Mouse (Mus musculus) layer of hippocampus, adult 2 months (tissue): ENCODE results near the gene Tcea3. TPM values are rescaled to one million over a fixed set of nuclear protein-coding genes. Genes with fewer than 3 reads are reported as not detected.

Experiments used
- DNase-seq, 2 experiments: peaks; one replicate each; pipeline ENCODE4 v3.0.0; 2022; ENCODE audit warnings: low spot score in 2 of 2
- H3K27ac ChIP-seq: fragments of 200-600 bp; 2 replicates; pipeline ENCODE4 v1.8.1; 2022
- H3K4me3 ChIP-seq: fragments of 200-600 bp; 2 replicates; pipeline ENCODE4 v1.8.1; 2022; ENCODE audit warnings: mild to moderate bottlenecking
- CTCF ChIP-seq: fragments of 200-600 bp; conservative IDR thresholded peaks from 2 replicates; pipeline ENCODE4 v1.8.1; 2022; ENCODE audit warnings: antibody characterized with exemption, mild to moderate bottlenecking, moderate library complexity
- total RNA-seq, 2 experiments: library from RNA; stranded (reverse); gene quantifications; 2 replicates each; pipeline ENCODE4 v1.2.3; 2021

Gene Tcea3
- total RNA-seq, 2 experiments from 2014 or later, result not detected

DNA sequence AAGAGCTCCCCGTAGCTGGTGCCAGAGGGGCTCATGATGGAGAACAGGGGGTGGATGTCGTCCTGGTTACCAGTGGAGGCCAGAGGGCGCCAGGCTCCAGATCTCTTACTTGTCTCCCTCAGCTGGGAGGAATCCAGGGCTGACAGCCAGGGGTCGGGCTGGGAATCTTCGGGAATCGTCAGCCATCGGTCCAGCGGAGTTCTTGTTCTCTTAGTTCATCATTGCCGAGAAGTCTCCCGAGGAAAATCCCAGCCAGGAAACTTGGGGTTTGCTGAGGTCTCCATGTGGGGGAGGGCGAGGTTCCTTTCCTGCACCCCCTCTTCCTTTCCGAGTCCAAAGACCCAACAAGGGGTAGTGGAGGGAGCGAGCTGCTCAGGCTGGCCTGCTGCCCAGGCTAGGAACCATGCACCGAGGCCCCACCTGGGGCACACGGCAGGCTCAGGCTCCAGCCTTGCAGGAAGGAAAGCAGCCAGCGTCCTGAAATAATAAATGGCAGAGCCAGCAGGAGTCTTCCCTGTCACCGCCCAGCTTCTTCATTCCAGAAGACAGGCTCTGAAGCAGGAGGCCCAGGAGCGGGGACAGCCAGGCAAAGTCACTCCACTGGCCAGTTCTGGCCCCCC lies 28.8 kb upstream of the Tcea3 start:
- DNase-seq, result no peak
- peak overlapping the region; percentile 55 for H3K27ac ChIP-seq
- peak overlapping the region; percentile 11; the same call in 1 of the 2 replicates for H3K4me3 ChIP-seq
- peak; percentile 45 for TF ChIP-seq CTCF

DNA sequence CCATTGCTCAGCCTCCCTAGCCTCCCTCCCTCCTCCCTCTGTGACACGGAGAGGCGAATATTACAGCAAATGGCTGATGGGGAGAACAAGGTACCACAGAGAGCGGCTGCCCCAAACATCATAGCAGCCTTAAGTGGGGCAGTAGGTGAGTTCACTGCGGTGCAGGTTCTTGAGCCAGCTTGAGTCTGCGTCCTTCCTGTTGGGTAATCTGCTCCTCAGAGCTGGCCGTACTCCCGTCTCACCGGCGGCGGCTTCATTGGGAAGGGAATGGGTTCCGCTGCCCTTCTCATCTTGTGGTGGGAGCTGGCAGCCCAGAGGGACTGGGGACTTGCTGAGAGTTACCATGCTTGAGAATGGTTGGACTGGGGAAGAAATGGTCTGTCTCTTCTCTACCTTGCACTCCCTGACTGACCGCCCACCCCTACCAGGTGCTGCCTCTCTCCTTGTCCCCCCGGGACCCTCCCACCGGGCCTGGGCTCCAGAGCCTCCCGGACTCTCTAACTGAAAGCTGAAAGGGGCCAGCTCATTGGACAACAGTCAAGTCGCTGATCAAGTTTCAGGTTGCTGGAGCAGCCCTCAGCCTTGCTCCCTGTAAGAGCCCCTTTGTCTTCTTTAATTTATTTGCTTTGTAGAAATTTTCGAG lies 27.3 kb upstream of the Tcea3 start:
- DNase-seq, result no peak
- Histone ChIP-seq H3K27ac (no peak overlapping the region), H3K4me3 (no peak overlapping the region)
- TF ChIP-seq CTCF, result no peak

DNA sequence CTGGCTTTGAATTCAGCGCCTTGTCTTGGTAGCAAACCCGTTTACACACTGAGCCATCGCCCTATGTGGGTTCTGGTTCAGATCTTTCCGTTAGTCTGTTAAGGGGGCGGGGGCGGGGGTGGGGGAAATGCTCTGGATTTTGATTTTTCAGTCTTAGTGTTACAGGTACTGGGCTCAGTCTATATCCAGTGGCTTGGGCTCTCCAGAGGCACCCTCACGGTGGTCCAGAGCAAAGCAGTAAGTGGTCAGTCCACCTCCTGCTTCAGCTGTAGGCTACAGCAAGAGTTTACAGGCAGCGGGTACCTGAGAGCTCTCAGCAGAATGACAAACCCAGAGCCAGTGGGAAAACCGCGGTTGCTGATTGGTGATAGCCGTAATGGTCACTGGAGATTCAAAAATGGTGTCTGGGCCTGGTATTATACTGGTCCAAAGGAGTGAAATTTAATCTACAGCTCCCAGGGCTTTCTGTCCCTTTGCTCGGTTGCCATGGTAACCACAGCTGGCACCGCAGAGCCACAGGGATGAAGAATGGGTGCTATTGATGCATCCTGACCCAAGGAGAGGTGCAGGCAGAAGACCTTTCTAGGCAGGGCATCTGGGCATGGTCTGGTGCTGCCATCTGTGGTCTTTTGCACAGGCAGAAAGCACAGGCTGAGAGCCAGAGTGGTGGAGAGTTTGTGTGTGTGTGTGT lies 23.8 kb upstream of the Tcea3 start:
- no peak overlapping the region for H3K4me3 ChIP-seq
- TF ChIP-seq CTCF, result 0 out of 2 replicates have a peak, but pooled peaks have one; percentile 7
- peak overlapping the region; percentile 43; the same call in 1 of the 2 replicates for H3K27ac ChIP-seq
- DNase-seq, result peak in 1 of 2 experiments; percentile 16

DNA sequence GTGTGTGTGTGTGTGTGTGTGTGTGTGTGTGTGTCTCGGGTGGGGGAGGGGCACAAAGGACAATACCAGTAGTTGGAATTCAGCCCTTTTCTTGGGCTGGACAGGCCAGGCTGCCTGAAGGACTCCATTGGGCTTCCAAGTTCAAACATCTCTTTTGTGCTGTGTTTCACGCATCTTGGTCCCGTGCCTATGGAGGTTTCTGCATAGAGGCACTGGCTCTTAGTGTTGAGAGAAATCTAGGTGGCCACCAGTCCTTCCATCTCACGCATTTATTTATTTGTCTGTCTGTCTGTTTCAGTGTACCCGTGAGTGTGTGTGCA lies 23.3 kb upstream of the Tcea3 start:
- TF ChIP-seq CTCF, result no peak
- H3K27ac ChIP-seq, result peak overlapping the region; percentile 2; the same call in 1 of the 2 replicates
- no peak overlapping the region for H3K4me3 ChIP-seq
- no peak for DNase-seq

DNA sequence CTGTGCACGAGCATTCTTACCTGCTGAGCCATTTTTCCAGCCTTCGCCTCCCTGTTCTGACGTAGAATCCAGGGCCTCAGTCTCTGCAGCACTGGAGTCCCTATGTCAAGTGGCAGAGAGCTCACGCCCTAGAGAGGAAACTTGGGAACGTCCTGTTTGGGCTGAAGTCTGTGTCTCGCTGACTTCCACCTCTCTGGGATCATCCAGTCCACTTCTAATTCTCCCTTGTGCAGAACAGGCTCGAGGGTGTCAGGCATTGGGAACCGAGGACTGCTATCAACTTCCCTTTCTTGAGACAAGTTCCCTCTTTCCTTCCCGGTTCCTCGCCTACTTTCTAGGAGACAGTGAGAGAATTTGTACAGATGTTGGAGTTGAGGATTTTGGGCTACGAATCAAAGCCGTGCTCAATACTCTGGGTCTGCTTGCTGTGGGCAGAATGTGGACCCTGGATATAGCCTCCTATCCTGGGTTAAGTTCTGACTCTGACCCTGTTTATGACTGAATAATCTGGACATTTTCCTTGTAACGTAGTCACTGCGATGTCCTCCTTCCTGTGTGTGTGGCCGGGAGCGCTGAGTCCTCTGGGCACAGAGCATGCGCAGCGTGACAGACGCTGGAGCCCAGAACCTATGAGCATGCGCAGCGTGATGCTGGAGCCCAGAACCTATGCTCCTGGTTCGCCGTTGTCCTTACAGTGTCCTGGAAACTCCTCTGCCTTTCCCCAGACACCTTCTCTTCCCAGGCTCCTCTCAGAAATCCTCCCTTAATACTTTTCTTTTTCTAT lies 22.7 kb upstream of the Tcea3 start:
- DNase-seq, result no peak
- Histone ChIP-seq H3K4me3 (no peak overlapping the region), H3K27ac (peak overlapping the region; percentile 2; the same call in 1 of the 2 replicates)
- TF ChIP-seq CTCF, result no peak

DNA sequence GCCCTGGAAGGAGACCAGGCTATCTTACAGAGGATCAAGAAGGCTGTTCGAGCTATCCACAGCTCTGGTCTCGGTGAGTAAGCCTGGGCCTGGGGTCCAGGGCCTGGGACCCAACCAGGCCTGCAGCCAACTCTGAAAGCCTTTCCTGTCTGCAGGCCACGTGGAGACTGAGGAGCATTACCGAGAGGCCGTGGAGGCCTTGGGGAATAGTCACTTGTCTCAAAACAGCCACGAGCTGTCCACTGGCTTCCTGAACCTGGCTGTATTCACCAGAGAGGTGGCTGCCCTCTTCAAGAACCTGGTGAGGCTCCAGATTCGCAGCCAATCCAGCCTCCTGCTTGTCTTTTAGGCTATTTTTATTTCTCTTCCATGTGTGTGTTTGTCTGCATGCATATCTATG lies 20.1 kb upstream of the Tcea3 start:
- DNase-seq, result no peak
- no peak for TF ChIP-seq CTCF
- Histone ChIP-seq H3K4me3 (no peak overlapping the region), H3K27ac (no peak overlapping the region)

DNA sequence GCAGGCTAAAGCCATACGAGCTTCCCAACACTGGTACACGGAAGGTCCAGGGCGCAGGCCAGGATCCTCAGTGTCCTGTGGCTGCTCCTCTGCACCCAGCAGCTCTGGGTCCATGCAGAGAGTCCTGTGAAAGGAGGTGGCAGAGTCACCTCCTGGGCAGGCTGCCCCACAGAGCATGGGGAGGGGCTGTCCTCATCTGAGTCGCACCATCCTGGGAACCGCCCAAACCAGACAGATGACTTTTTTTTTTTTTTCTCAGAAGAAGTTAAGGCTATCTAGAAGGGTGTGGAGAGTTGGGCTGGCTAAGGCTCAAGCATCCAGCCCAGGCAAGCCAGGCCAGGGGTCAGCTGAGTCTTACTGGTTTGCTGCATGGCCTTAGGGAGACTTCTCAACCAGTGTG lies 18.9 kb upstream of the Tcea3 start:
- no peak for TF ChIP-seq CTCF
- Histone ChIP-seq H3K4me3 (no peak overlapping the region), H3K27ac (no peak overlapping the region)
- no peak for DNase-seq

DNA sequence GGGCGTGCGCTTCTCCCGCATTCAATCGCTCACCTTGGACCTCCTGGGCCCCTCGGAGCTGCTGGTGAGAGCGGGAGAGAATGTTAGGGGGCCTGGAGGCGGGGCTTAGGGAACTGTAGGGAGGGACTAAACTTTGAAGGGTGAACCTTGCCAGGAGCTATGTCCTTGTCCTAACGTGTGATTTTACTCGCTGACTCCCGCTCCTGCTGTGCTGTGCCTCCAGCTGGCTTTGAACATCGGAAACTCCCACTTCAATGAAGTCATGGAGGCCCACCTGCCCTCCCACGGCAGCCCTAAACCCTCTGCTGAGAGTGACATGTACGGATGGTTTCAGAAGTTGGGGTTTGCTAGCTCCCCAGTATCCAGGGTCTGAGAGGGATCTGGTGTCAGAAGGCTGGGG lies 8.9 kb upstream of the Tcea3 start:
- DNase-seq, result no peak
- Histone ChIP-seq H3K4me3 (no peak overlapping the region), H3K27ac (no peak overlapping the region)
- no peak for TF ChIP-seq CTCF

DNA sequence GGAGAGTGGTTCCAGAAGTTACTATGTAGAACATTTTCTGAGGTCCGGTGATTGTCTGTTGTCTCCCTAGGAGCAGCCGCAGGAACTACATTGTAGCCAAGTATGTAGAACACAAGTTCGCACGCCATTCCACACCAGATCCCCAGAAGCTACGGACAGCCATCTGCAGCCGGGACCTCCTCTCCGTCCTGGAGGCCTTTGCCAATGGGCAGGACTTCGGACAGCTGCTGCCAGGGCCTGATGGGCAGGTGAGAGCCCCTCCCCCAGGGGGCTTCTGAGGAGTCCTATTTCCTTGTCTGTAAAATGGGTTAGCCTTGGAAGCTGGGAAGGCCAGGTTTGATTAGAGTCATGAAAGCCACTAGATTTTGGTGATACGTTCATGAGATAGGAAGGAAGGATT lies 8.4 kb upstream of the Tcea3 start:
- Histone ChIP-seq H3K4me3 (no peak overlapping the region), H3K27ac (no peak overlapping the region)
- no peak for TF ChIP-seq CTCF
- DNase-seq, result no peak

DNA sequence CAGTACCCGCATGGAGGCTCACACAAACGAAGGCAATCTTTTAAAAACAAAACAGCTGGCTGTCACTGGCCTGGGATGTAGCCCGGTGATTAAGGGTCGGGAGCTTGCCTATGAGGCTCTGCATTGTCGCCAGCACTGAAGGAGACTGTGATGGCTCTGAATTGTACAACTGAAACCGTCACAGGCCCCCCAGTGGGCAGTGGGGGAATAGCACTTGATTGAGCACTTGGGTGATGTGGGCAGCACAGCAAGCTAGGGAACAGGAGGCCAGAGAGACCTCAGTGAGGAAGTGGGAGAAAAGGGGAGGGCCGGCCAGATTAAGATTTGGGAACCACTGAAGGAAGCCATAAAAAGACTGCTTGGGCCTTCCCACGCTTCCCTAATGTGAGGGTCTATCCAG lies 7.9 kb upstream of the Tcea3 start:
- DNase-seq, result peak; percentile 77 to 84
- peak; percentile 89 for TF ChIP-seq CTCF
- no peak overlapping the region for H3K27ac ChIP-seq
- no peak overlapping the region for H3K4me3 ChIP-seq

DNA sequence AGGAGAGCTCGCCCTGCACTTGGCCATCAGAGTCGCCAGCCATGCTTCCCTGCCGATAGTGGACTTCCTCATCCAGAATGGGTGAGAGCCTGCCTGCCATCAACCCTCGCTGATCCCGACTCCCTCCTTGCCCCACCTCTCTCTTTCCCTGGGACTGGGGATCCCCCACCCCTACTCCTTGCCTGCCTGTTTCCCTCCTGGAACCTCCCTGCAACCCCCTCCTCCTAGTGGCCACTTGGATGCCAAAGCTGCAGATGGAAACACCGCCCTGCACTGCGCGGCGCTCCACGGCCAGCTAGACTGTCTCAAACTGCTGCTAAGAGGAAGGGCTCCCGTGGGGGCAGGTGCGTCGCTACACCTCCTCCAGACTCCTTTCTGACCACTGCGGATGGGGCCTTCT lies 7.4 kb upstream of the Tcea3 start:
- H3K4me3 ChIP-seq, result no peak overlapping the region
- no peak for DNase-seq
- no peak for TF ChIP-seq CTCF
- no peak overlapping the region for H3K27ac ChIP-seq

DNA sequence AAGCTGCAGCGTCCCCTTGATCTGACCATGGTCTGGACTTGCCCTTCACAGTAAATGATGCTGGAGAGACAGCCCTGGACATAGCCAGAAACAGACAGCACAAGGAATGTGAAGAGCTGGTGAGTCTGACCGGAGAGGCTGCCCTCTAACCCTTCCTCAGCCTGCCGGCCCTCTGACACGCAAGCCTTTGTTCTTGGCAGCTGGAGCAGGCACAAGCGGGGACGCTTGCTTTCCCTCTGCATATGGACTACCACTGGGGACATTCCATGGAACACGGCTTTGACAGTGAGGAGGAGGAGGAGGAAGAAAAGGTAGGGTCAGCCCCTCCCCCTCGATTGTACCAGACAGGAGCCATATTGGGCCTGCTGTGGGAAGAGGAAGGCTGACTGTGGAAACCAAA lies 6.6 kb upstream of the Tcea3 start:
- Histone ChIP-seq H3K27ac (no peak overlapping the region), H3K4me3 (no peak overlapping the region)
- no peak for DNase-seq
- TF ChIP-seq CTCF, result no peak
